Mouse (Mus musculus) bone marrow macrophage, adult 2 months (primary cell): ENCODE data around the gene Akap9. TPM values are rescaled to one million over a fixed set of nuclear protein-coding genes. Genes with fewer than 3 reads are reported as not detected.
"Not testable (repeated sequence)": the region's sequence is repeated elsewhere in the genome, so short reads cannot be mapped to it uniquely, and the experiment has no call there.

Experiments
- H3K27ac ChIP-seq: 2 replicates; pipeline ENCODE4 v1.5.1; 2012; ENCODE audit warnings: low read depth, low read length; ENCODE audit not compliant: insufficient read depth
- H3K4me1 ChIP-seq: 2 replicates; pipeline ENCODE4 v1.6.1; 2012; ENCODE audit warnings: low read length; ENCODE audit not compliant: control insufficient read depth, insufficient read depth
- H3K4me3 ChIP-seq: 2 replicates; pipeline ENCODE4 v1.5.1; 2012; ENCODE audit warnings: mild to moderate bottlenecking, low read length, moderate library complexity; ENCODE audit not compliant: insufficient read depth
- CTCF ChIP-seq: IDR thresholded peaks from 2 replicates; pipeline ENCODE4 v1.5.1; 2012; ENCODE audit warnings: low read depth, mild to moderate bottlenecking, low read length, moderate library complexity
- POLR2A ChIP-seq: IDR thresholded peaks from 2 replicates; pipeline ENCODE4 v1.6.1; 2012; ENCODE audit warnings: mild to moderate bottlenecking, low read depth, low read length, borderline replicate concordance
- polyA plus RNA-seq: library from polyadenylated mRNA; stranded (reverse); fragments of >200 nt; gene quantifications from 2 replicates; pipeline ENCODE4 v1.2.4, GENCODE M21; 2012; ENCODE audit not compliant: missing spikeins, insufficient read depth, insufficient read length

Gene Akap9
- polyA plus RNA-seq, 1 experiment, result 23.3 TPM

DNA sequence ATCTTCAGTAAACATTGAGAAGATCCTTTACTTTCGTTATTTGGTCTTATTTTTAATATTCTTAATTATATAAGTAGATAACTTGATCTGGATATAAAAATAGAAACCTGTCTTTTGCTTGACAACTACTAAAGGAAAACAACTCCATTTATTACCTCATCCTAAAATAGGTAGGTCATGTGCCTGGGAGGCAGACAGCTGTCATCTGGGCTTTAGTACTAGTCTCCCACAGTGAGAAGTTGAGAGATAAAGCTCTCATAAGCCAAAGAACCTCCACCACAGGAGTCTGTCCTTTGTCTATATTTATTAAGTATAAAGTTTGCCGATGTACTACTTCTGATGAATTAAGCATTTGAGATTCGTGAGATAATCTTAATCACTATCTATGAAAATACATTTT lies 78.8 kb downstream of the Akap9 start:
- TF ChIP-seq CTCF (no peak), POLR2A (no peak)
- no peak overlapping the region for H3K4me3 ChIP-seq
- H3K4me1 ChIP-seq, result no peaks in the 10 kb centered on the region
- H3K27ac ChIP-seq, result no peak overlapping the region

GRCm38 (mm10) chr5:4008266-4008665 lies 80.4 kb downstream of the Akap9 start:
- no peak overlapping the region for H3K4me3 ChIP-seq
- no peak overlapping the region for H3K27ac ChIP-seq
- H3K4me1 ChIP-seq, result no peaks in the 10 kb centered on the region
- TF ChIP-seq CTCF (no peak), POLR2A (no peak)

- H3K27ac ChIP-seq, result no peak overlapping the region
- H3K4me3 ChIP-seq, result no peak overlapping the region
- TF ChIP-seq CTCF (no peak), POLR2A (no peak)
- H3K4me1 ChIP-seq, result no peaks in the 10 kb centered on the region
Observed at GRCm38 (mm10) chr5:4009540-4009939, 81.7 kb downstream of the Akap9 start.

GRCm38 (mm10) chr5:4017646-4018045 lies 89.8 kb downstream of the Akap9 start:
- H3K4me1 ChIP-seq, H3K27ac ChIP-seq, H3K4me3 ChIP-seq: not testable (repeated sequence)

DNA sequence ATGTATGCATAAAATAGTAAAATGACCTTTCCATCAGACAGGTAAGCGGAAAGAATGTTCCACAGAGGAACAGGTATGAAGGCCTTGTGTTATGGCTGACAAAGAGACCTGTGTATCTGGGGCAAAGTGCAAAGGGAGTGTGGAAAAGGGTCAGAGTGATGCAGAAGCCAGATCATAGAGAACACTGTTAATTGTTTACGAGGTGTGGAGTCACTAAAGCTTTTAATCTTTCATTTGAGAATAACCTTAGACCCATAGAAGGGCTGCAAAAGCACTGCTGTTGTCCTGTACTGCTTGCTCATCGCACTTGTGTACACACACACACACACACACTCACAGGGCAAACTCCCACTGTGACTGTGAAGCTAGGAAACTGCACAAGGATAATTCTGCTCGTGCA lies 91.5 kb downstream of the Akap9 start:
- TF ChIP-seq CTCF, result no peak
- no peak for TF ChIP-seq POLR2A
- Histone ChIP-seq H3K4me1 (peaks cover 3% of the 10 kb centered on the region; the same call in 1 of the 2 replicates), H3K27ac (no peak overlapping the region), H3K4me3 (no peak overlapping the region)

- no peak overlapping the region for H3K27ac ChIP-seq
- no peak for TF ChIP-seq POLR2A
- TF ChIP-seq CTCF, result no peak
- H3K4me3 ChIP-seq, result no peak overlapping the region
- H3K4me1 ChIP-seq, result peaks cover 3% of the 10 kb centered on the region; the same call in 1 of the 2 replicates
Observed at GRCm38 (mm10) chr5:4020018-4020417, 92.2 kb downstream of the Akap9 start.

DNA sequence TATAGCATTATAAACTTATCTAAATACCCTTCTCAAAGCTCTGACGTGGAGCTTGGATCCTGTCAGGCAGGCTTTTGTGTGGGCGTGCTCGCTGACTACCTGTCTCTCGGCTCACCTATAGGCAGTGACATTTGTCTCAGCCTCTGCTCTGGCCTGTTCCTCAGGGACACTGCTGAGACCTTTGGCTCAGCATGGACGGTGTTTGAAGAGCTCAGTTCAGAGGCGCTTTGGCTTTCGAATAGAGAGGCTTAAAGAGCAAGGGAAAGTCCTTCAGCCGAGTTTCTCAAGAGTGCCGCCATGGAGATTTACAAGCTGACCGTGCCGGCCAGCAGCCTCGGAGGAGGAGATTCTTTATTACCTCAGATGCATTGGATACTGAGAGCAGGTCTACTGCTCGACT lies 95.3 kb downstream of the Akap9 start:
- TF ChIP-seq POLR2A, result no peak

DNA sequence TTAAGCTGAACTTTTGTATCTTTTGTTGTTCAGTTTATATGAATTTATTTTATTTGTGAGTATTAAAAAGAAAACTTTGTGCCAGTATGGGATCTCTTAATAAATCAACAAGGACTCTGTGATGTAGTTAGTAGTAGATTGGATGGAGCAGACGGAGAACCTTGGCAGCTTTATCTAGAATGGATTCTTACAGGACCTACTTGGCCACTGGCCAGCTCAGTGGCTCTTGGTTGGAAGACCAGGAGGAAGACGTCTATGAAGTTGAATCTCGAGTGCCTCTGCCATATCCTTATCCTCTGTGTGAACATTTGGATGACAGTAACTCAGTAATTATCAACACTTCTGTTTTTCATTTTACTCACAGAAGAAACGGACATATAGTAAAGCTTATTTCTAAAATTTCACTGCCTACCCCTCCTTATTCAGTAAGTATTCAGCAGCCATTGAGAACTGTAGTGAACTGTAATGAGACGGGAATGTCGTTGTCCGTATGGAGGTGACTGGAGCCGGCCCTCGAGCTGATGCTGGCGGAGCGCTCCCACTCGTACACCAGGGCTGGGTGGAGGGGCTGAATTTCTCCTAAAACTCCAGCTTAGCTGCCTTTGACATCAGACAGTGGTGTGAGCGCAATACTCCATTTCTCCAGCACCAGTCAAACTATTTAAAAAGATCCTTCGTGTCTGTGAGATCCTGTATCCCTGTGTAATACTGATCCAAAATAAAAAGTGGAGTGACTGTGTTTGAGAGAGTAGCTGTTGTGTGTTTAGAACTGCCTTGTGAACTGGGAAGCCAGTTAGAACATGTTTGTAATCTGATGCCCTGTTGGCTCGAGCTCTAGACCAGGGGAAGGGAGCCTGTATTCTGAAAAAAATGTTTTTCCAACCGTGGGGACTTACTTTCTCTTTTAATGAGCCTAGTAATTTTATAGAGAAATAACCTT lies 96.2 kb downstream of the Akap9 start:
- no peak overlapping the region for H3K27ac ChIP-seq
- TF ChIP-seq POLR2A (no peak), CTCF (no peak)
- H3K4me1 ChIP-seq, result peaks cover 3% of the 10 kb centered on the region; the same call in 1 of the 2 replicates
- no peak overlapping the region for H3K4me3 ChIP-seq

More for the DNA sequence above, 95.3 kb downstream of the Akap9 start:
- Histone ChIP-seq H3K4me3 (no peak overlapping the region), H3K27ac (no peak overlapping the region), H3K4me1 (peaks cover 3% of the 10 kb centered on the region; the same call in 1 of the 2 replicates)

DNA sequence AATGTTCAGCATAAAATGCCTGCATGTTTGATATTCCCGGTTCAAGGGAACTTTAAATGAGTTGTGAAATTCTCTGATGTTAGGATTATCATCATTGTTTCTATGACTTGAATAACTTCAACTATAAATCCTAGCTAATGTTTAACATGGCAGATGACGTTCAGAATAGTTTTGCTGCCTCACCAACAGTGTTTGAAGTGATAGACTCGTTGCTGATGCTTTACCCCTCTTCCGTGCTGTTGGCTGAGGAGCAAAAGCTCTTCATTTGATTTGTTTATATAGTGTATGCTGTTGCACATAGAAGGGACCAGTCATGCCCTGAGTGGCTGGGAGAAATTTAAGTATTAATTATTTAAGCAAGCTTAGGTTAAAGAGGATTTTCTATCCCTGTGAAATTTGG lies 96.9 kb downstream of the Akap9 start:
- Histone ChIP-seq H3K4me1 (peaks cover 3% of the 10 kb centered on the region; the same call in 1 of the 2 replicates), H3K4me3 (no peak overlapping the region), H3K27ac (no peak overlapping the region)
- TF ChIP-seq CTCF (no peak), POLR2A (no peak)

DNA sequence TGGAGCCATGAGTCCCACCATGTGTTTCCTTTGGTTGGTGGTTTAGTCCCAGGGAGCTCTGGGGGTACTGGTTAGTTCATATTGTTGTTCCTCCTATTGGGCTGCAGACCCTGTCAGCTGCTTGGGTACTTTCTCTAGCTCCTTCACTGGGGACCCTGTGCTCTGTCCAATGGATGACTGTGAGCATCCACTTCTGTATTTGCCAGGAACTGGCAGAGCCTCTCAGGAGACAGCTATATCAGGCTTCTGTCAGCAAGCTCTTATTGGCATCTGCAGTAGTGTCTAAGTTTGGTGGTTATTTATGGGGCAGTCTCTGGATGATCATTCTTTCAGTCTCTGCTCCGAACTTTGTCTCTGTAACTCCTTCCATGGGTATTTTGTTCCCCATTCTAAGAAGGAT lies 98.5 kb downstream of the Akap9 start:
- not testable (repeated sequence) for H3K27ac ChIP-seq, H3K4me1 ChIP-seq, H3K4me3 ChIP-seq

DNA sequence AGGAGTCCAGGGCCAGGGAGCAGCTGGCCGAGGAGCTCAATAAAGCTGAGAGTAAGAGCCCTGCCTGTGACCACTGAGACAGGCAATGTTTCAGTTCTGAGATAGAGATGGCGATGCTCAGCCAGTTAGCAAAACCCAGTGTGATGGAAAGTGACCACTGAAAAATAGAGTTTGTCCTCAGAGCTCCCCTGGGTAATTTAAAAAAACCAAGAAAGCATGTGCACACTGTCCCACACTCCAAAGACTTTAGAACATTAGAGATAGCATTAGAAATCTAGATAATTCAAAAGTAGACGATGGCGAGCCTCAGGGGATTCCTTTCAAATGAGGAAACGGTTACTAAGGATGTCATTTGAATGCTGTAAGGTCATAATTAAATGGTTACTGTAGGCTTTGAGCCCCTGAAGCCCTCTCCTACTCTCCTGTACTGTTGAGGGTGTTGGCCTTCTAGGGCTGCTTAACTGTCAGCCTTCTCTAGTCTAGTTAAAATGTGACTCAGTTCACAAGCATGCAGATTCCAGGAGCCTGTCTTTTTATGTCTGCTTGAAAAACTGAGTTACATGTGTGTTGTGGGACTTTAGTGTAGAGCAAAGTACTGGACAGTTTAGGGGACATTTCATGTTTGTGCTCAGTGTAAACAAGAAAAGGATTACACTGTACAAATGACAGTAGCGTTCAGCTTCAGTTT lies 100.8 kb downstream of the Akap9 start:
- Histone ChIP-seq H3K4me1 (no peaks in the 10 kb centered on the region), H3K4me3 (no peak overlapping the region), H3K27ac (no peak overlapping the region)
- TF ChIP-seq CTCF (no peak), POLR2A (no peak)
